Mouse (Mus musculus): ENCODE results near the gene Elovl6. TPM values are rescaled to one million over a fixed set of nuclear protein-coding genes. Genes with fewer than 3 reads are reported as not detected.

Elovl6 gene
- polyA plus RNA-seq, 1 experiment from 2014 or later: 34.6 TPM

GRCm38 (mm10) chr3:129529311-129529710 is 2.8 kb upstream of the Elovl6 start:
- WGBS: 56% methylated on average over 3 of the region's 3 CpGs

GRCm38 (mm10) chr3:129530461-129530860 is 1.7 kb upstream of the Elovl6 start:
- no peaks in the 10 kb centered on the region for H3K9me3 ChIP-seq
- no peak for ATAC-seq (ENCODE audit: low FRiP score)
- H3K9ac ChIP-seq: no peak overlapping the region
- H3K36me3 ChIP-seq (replicated peaks): no peaks in the 10 kb centered on the region
- 91% methylated on average over 6 of the region's 6 CpGs for WGBS
- no peak overlapping the region for H3K27ac ChIP-seq
- no peak overlapping the region for H3K4me2 ChIP-seq
- no peak overlapping the region for H3K4me3 ChIP-seq (replicated peaks)
- H3K27me3 ChIP-seq: no peaks in the 10 kb centered on the region
- H3K4me1 ChIP-seq: peaks cover 15% of the 10 kb centered on the region

More at GRCm38 (mm10) chr3:129529311-129529710, 2.8 kb upstream of the Elovl6 start:
- H3K36me3 ChIP-seq (replicated peaks): no peaks in the 10 kb centered on the region
- no peak overlapping the region for H3K27ac ChIP-seq
- H3K9ac ChIP-seq: no peak overlapping the region
- peaks cover 4% of the 10 kb centered on the region for H3K4me1 ChIP-seq
- no peak overlapping the region for H3K4me3 ChIP-seq (replicated peaks)
- ATAC-seq (ENCODE audit: low FRiP score): no peak
- no peaks in the 10 kb centered on the region for H3K9me3 ChIP-seq
- no peaks in the 10 kb centered on the region for H3K27me3 ChIP-seq
- H3K4me2 ChIP-seq: no peak overlapping the region

- under 1% methylated on average over 40 of the region's 40 CpGs for WGBS
Observed at GRCm38 (mm10) chr3:129532865-129533742, 949 bp downstream of the Elovl6 start.

GRCm38 (mm10) chr3:129533743-129534530 is 1.8 kb downstream of the Elovl6 start:
- WGBS: under 1% methylated on average over 49 of the region's 74 CpGs
- H3K27ac ChIP-seq: peak overlapping the region; percentile 97
- H3K4me2 ChIP-seq: peak overlapping the region; percentile 77
- H3K36me3 ChIP-seq (replicated peaks): no peaks in the 10 kb centered on the region
- H3K9ac ChIP-seq: peak overlapping the region; percentile 98
- H3K4me3 ChIP-seq (replicated peaks): peak overlapping the region; percentile 87
- ATAC-seq (ENCODE audit: low FRiP score): peak; percentile 40
- peaks cover 46% of the 10 kb centered on the region for H3K4me1 ChIP-seq
- no peaks in the 10 kb centered on the region for H3K27me3 ChIP-seq
- H3K9me3 ChIP-seq: no peaks in the 10 kb centered on the region

More at GRCm38 (mm10) chr3:129532865-129533742, 949 bp downstream of the Elovl6 start:
- Histone ChIP-seq H3K9ac (peak overlapping the region; percentile 98), H3K9me3 (no peaks in the 10 kb centered on the region), H3K27ac (peak overlapping the region; percentile 97), H3K4me1 (peaks cover 38% of the 10 kb centered on the region), H3K27me3 (no peaks in the 10 kb centered on the region), H3K4me3 (replicated peaks) (peak overlapping the region; percentile 87), H3K4me2 (peak overlapping the region; percentile 77), H3K36me3 (replicated peaks) (no peaks in the 10 kb centered on the region)
- peak; percentile 9; the same call in 1 of the 2 replicates for ATAC-seq (ENCODE audit: low FRiP score)

GRCm38 (mm10) chr3:129535444-129535843 is 3.3 kb downstream of the Elovl6 start:
- peak overlapping the region; percentile 77 for H3K4me2 ChIP-seq
- 10% methylated on average over 6 of the region's 6 CpGs for WGBS
- H3K9me3 ChIP-seq: no peaks in the 10 kb centered on the region
- H3K4me3 ChIP-seq (replicated peaks): peak overlapping the region; percentile 87
- H3K36me3 ChIP-seq (replicated peaks): no peaks in the 10 kb centered on the region
- peaks cover 51% of the 10 kb centered on the region for H3K4me1 ChIP-seq
- no peak for ATAC-seq (ENCODE audit: low FRiP score)
- peak overlapping the region; percentile 98 for H3K9ac ChIP-seq
- no peaks in the 10 kb centered on the region for H3K27me3 ChIP-seq
- peak overlapping the region; percentile 97 for H3K27ac ChIP-seq

- Histone ChIP-seq H3K9me3 (no peaks in the 10 kb centered on the region), H3K27ac (peak overlapping the region; percentile 97), H3K4me1 (peaks cover 51% of the 10 kb centered on the region), H3K36me3 (replicated peaks) (no peaks in the 10 kb centered on the region), H3K4me3 (replicated peaks) (peak overlapping the region; percentile 87), H3K9ac (peak overlapping the region; percentile 98), H3K27me3 (no peaks in the 10 kb centered on the region), H3K4me2 (peak overlapping the region; percentile 77)
- WGBS: under 1% methylated on average over 11 of the region's 11 CpGs
- ATAC-seq (ENCODE audit: low FRiP score): peak; percentile 92
Observed at GRCm38 (mm10) chr3:129536109-129536508, 4.0 kb downstream of the Elovl6 start.

- H3K9ac ChIP-seq: no peak overlapping the region
- H3K4me3 ChIP-seq (replicated peaks): no peak overlapping the region
- H3K27me3 ChIP-seq: no peaks in the 10 kb centered on the region
- 39% methylated on average over 5 of the region's 5 CpGs for WGBS
- peaks cover 49% of the 10 kb centered on the region for H3K4me1 ChIP-seq
- no peak overlapping the region for H3K27ac ChIP-seq
- ATAC-seq (ENCODE audit: low FRiP score): no peak
- H3K9me3 ChIP-seq: no peaks in the 10 kb centered on the region
- peaks cover 16% of the 10 kb centered on the region for H3K36me3 ChIP-seq (replicated peaks)
- no peak overlapping the region for H3K4me2 ChIP-seq
Observed at GRCm38 (mm10) chr3:129537954-129538353, 5.8 kb downstream of the Elovl6 start.

GRCm38 (mm10) chr3:129540882-129541281 is 8.7 kb downstream of the Elovl6 start:
- 86% methylated on average over 2 of the region's 2 CpGs for WGBS

GRCm38 (mm10) chr3:129541456-129541855 is 9.3 kb downstream of the Elovl6 start:
- H3K4me3 ChIP-seq (replicated peaks): no peak overlapping the region
- peaks cover 36% of the 10 kb centered on the region for H3K4me1 ChIP-seq
- H3K27ac ChIP-seq: no peak overlapping the region
- 0 out of 2 replicates have a peak, but pooled peaks cover 7% of the 10 kb centered on the region for H3K9me3 ChIP-seq
- no peak overlapping the region for H3K9ac ChIP-seq
- peaks cover 33% of the 10 kb centered on the region for H3K36me3 ChIP-seq (replicated peaks)
- no peaks in the 10 kb centered on the region for H3K27me3 ChIP-seq
- no peak overlapping the region for H3K4me2 ChIP-seq
- ATAC-seq (ENCODE audit: low FRiP score): no peak
- 95% methylated on average over 11 of the region's 11 CpGs for WGBS

More at GRCm38 (mm10) chr3:129540882-129541281, 8.7 kb downstream of the Elovl6 start:
- ATAC-seq (ENCODE audit: low FRiP score): no peak
- H3K27me3 ChIP-seq: no peaks in the 10 kb centered on the region
- H3K27ac ChIP-seq: no peak overlapping the region
- H3K9ac ChIP-seq: no peak overlapping the region
- no peak overlapping the region for H3K4me3 ChIP-seq (replicated peaks)
- H3K36me3 ChIP-seq (replicated peaks): peaks cover 33% of the 10 kb centered on the region
- 0 out of 2 replicates have a peak, but pooled peaks cover 7% of the 10 kb centered on the region for H3K9me3 ChIP-seq
- H3K4me1 ChIP-seq: peaks cover 35% of the 10 kb centered on the region
- no peak overlapping the region for H3K4me2 ChIP-seq

GRCm38 (mm10) chr3:129543376-129543775 is 11.2 kb downstream of the Elovl6 start:
- Histone ChIP-seq H3K4me1 (peaks cover 26% of the 10 kb centered on the region), H3K27me3 (no peaks in the 10 kb centered on the region), H3K9ac (no peak overlapping the region), H3K27ac (no peak overlapping the region), H3K36me3 (replicated peaks) (peaks cover 33% of the 10 kb centered on the region), H3K4me3 (replicated peaks) (no peak overlapping the region), H3K9me3 (0 out of 2 replicates have a peak, but pooled peaks cover 7% of the 10 kb centered on the region), H3K4me2 (no peak overlapping the region)
- no peak for ATAC-seq (ENCODE audit: low FRiP score)
- WGBS: 92% methylated on average over 3 of the region's 3 CpGs

- H3K9ac ChIP-seq: no peak overlapping the region
- peaks cover 33% of the 10 kb centered on the region for H3K36me3 ChIP-seq (replicated peaks)
- ATAC-seq (ENCODE audit: low FRiP score): no peak
- H3K4me3 ChIP-seq (replicated peaks): no peak overlapping the region
- no peaks in the 10 kb centered on the region for H3K27me3 ChIP-seq
- no peak overlapping the region for H3K27ac ChIP-seq
- peaks cover 24% of the 10 kb centered on the region for H3K4me1 ChIP-seq
- H3K4me2 ChIP-seq: no peak overlapping the region
- 0 out of 2 replicates have a peak, but pooled peaks cover 7% of the 10 kb centered on the region for H3K9me3 ChIP-seq
- WGBS: 95% methylated on average over 1 of the region's 1 CpGs
Observed at GRCm38 (mm10) chr3:129544217-129544616, 12.1 kb downstream of the Elovl6 start.

- peaks cover 28% of the 10 kb centered on the region for H3K4me1 ChIP-seq
- no peak overlapping the region for H3K27ac ChIP-seq
- 78% methylated on average over 1 of the region's 1 CpGs for WGBS
- H3K9me3 ChIP-seq: 0 out of 2 replicates have a peak, but pooled peaks cover 7% of the 10 kb centered on the region
- no peak overlapping the region for H3K9ac ChIP-seq
- ATAC-seq (ENCODE audit: low FRiP score): no peak
- H3K36me3 ChIP-seq (replicated peaks): peaks cover 33% of the 10 kb centered on the region
- H3K27me3 ChIP-seq: no peaks in the 10 kb centered on the region
- H3K4me2 ChIP-seq: no peak overlapping the region
- H3K4me3 ChIP-seq (replicated peaks): no peak overlapping the region
Observed at GRCm38 (mm10) chr3:129545228-129545627, 13.1 kb downstream of the Elovl6 start.

Data from forebrain, embryonic 12.5 days (tissue).